In genomic region chr1:74393010-74393409, GRCm38 (mm10) we compare ENCODE assay signal across 8 mouse cellular contexts. TPM values are rescaled to one million over a fixed set of nuclear protein-coding genes. Genes with fewer than 3 reads are reported as not detected.
DNase-seq lines count a peak whose midpoint lies in the region; ATAC-seq and TF ChIP-seq lines count a peak whose summit lies in the region.
"Had no signal": no experiment of that assay in that cellular context is flagged by ENCODE, and none has a peak within 500 bp of the region (broad histone marks: within the 10 kb centered on the region; RNA-seq: fewer than 3 reads in every experiment).

No protein-coding gene starts in this region.

- no peak for DNase-seq in spleen, adult 2 months (ENCODE audit: low read depth in 1 of 2, low spot score in 2 of 2)
- DNase-seq in spleen, postnatal 4 days (ENCODE audit: low spot score in 2 of 2): no peak
- no peak for DNase-seq in forebrain, embryonic 14.5 days (ENCODE audit: low spot score)
- DNase-seq in thymus, postnatal 10 days (ENCODE audit: low spot score in 2 of 2): no peak
- DNase-seq in gastrocnemius, postnatal 4 days (ENCODE audit: low spot score in 2 of 2): no peak

- peaks cover 17% of the 10 kb centered on the region for H3K36me3 ChIP-seq in spleen, adult 2 months (ENCODE audit: control insufficient read depth, insufficient read depth, low read length)
- peaks cover 15% of the 10 kb centered on the region for H3K36me3 ChIP-seq in forebrain, embryonic 14.5 days (ENCODE audit: control insufficient read depth, insufficient read depth, low read length)
- peaks cover 25% of the 10 kb centered on the region for H3K36me3 ChIP-seq in limb, embryonic 13.5 days
- H3K36me3 ChIP-seq in stomach, embryonic 16.5 days (ENCODE audit: control insufficient read depth, insufficient read depth, low read length): peaks cover 14% of the 10 kb centered on the region

- H3K9ac ChIP-seq in forebrain, embryonic 14.5 days (ENCODE audit: low read length): peak overlapping the region; percentile 87; the same call in 1 of the 2 replicates
- H3K9ac ChIP-seq in limb, embryonic 13.5 days: peak overlapping the region; percentile 99
- H3K9ac ChIP-seq in stomach, embryonic 16.5 days (ENCODE audit: low read length): peak overlapping the region; percentile 97

- no peaks in the 10 kb centered on the region for H3K27me3 ChIP-seq in spleen, adult 2 months (ENCODE audit: control insufficient read depth, insufficient read depth, low read length)
- 0 out of 2 replicates have a peak, but pooled peaks cover 6% of the 10 kb centered on the region for H3K27me3 ChIP-seq in forebrain, embryonic 14.5 days (replicated peaks; ENCODE audit: control insufficient read depth, insufficient read depth, low read length)
- no peaks in the 10 kb centered on the region for H3K27me3 ChIP-seq in limb, embryonic 13.5 days
- H3K27me3 ChIP-seq in stomach, embryonic 16.5 days (ENCODE audit: control insufficient read depth, insufficient read depth, low read length): no peaks in the 10 kb centered on the region

- H3K4me1 ChIP-seq in spleen, adult 2 months (ENCODE audit: control insufficient read depth, insufficient read depth, insufficient read length): peaks cover 18% of the 10 kb centered on the region
- H3K4me1 ChIP-seq in forebrain, embryonic 14.5 days (ENCODE audit: control insufficient read depth, insufficient read depth, low read length): peaks cover 4% of the 10 kb centered on the region; the same call in 1 of the 2 replicates
- peaks cover 59% of the 10 kb centered on the region for H3K4me1 ChIP-seq in limb, embryonic 13.5 days
- peaks cover 42% of the 10 kb centered on the region for H3K4me1 ChIP-seq in stomach, embryonic 16.5 days (ENCODE audit: control insufficient read depth, insufficient read depth, low read length)

- WGBS in spleen, adult 2 months: 50% methylated on average over 7 of the region's 7 CpGs
- 27% methylated on average over 7 of the region's 7 CpGs for WGBS in forebrain, embryonic 14.5 days
- WGBS in limb, embryonic 13.5 days: 43% methylated on average over 7 of the region's 7 CpGs
- WGBS in stomach, embryonic 16.5 days: 40% methylated on average over 7 of the region's 7 CpGs

- H3K9me3 ChIP-seq in forebrain, embryonic 14.5 days (replicated peaks; ENCODE audit: control insufficient read depth, low read length): no peaks in the 10 kb centered on the region
- H3K9me3 ChIP-seq in limb, embryonic 13.5 days: no peaks in the 10 kb centered on the region
- H3K9me3 ChIP-seq in stomach, embryonic 16.5 days (replicated peaks; ENCODE audit: control insufficient read depth, low read length): no peaks in the 10 kb centered on the region

- peak overlapping the region; percentile 26; the same call in 1 of the 2 replicates for H3K27ac ChIP-seq in spleen, adult 2 months (ENCODE audit: insufficient read depth, low read length)
- no peak overlapping the region for H3K27ac ChIP-seq in forebrain, embryonic 14.5 days (ENCODE audit: low read depth, low read length)
- H3K27ac ChIP-seq in limb, embryonic 13.5 days: peak overlapping the region; percentile 98; the same call in 1 of the 2 replicates
- H3K27ac ChIP-seq in stomach, embryonic 16.5 days (ENCODE audit: low read length): peak overlapping the region; percentile 99

- peak overlapping the region; percentile 93 for H3K4me2 ChIP-seq in forebrain, embryonic 14.5 days (ENCODE audit: low read length)
- peak overlapping the region; percentile 97 for H3K4me2 ChIP-seq in limb, embryonic 13.5 days (replicated peaks)
- peak overlapping the region; percentile 96 for H3K4me2 ChIP-seq in stomach, embryonic 16.5 days (ENCODE audit: low read depth, low read length)

- no peak for TF ChIP-seq POLR2A in spleen, adult 2 months (IDR thresholded peaks at IDR 0.05; ENCODE audit: low read depth, low read length)

- TF ChIP-seq CTCF in spleen, adult 2 months (IDR thresholded peaks at IDR 0.05; ENCODE audit: extremely low read depth, insufficient read depth, insufficient read length, insufficient replicate concordance): no peak

- peak overlapping the region; percentile 98; the same call in 1 of the 2 replicates for H3K4me3 ChIP-seq in spleen, adult 2 months (ENCODE audit: extremely low read depth, insufficient read depth, insufficient read length)
- H3K4me3 ChIP-seq in forebrain, embryonic 14.5 days (ENCODE audit: low read depth, low read length): peak overlapping the region; percentile 92
- peak overlapping the region; percentile 92 for H3K4me3 ChIP-seq in limb, embryonic 13.5 days
- H3K4me3 ChIP-seq in stomach, embryonic 16.5 days (replicated peaks; ENCODE audit: low read length): peak overlapping the region; percentile 92

- ATAC-seq in forebrain, embryonic 14.5 days: no peak
- no peak for ATAC-seq in limb, embryonic 13.5 days (ENCODE audit: low FRiP score, low read depth)
- ATAC-seq in stomach, embryonic 16.5 days (ENCODE audit: insufficient read depth, low FRiP score): no peak

RNA-seq across cellular contexts. Expression of gene Ctdsp1, which starts 1.7 kb away (rescaled TPM):
- 96.1 and 114 TPM in 2 replicates for polyA plus RNA-seq in spleen, adult 2 months (2012; rRNA removed)
- 19.9 and 22.3 TPM in 2 replicates for polyA plus RNA-seq in forebrain, embryonic 14.5 days (2014; fragmentation: Nextera tagmentation; extraction: Ambion mirVana)
- polyA plus RNA-seq in limb, embryonic 13.5 days (2015; fragmentation: Nextera tagmentation; extraction: Ambion mirVana): 87.5 and 90.9 TPM in 2 replicates
- polyA plus RNA-seq in stomach, embryonic 16.5 days (2015; fragmentation: Nextera tagmentation; extraction: Ambion mirVana): 77.9 and 88.9 TPM in 2 replicates
- 100 to 1,000 TPM; 109 to 135 TPM for total RNA-seq in gastrocnemius, postnatal 4 days (2021)

RNA-seq across cellular contexts. Expression of gene Vil1, which starts 16.2 kb away (rescaled TPM):
- polyA plus RNA-seq in spleen, adult 2 months (2012; rRNA removed): not detected in 2 replicates
- polyA plus RNA-seq in forebrain, embryonic 14.5 days (2014; fragmentation: Nextera tagmentation; extraction: Ambion mirVana): 0.14 and 0.33 TPM in 2 replicates
- 0.17 and 0.20 TPM in 2 replicates for polyA plus RNA-seq in limb, embryonic 13.5 days (2015; fragmentation: Nextera tagmentation; extraction: Ambion mirVana)
- polyA plus RNA-seq in stomach, embryonic 16.5 days (2015; fragmentation: Nextera tagmentation; extraction: Ambion mirVana): 29.1 and 29.8 TPM in 2 replicates
- under 1 TPM; 0.13 to 0.66 TPM for total RNA-seq in gastrocnemius, postnatal 4 days (2021)
- total RNA-seq: neutrophil, adult 5-6 weeks had no signal

RNA-seq across cellular contexts. Expression of gene Slc11a1, which starts 18.0 kb away (rescaled TPM):
- 169 and 200 TPM in 2 replicates for polyA plus RNA-seq in spleen, adult 2 months (2012; rRNA removed)
- 1.9 and 2.4 TPM in 2 replicates for polyA plus RNA-seq in forebrain, embryonic 14.5 days (2014; fragmentation: Nextera tagmentation; extraction: Ambion mirVana)
- polyA plus RNA-seq in limb, embryonic 13.5 days (2015; fragmentation: Nextera tagmentation; extraction: Ambion mirVana): 2.4 and 2.9 TPM in 2 replicates
- 7.7 and 8.7 TPM in 2 replicates for polyA plus RNA-seq in stomach, embryonic 16.5 days (2015; fragmentation: Nextera tagmentation; extraction: Ambion mirVana)
- total RNA-seq in gastrocnemius, postnatal 4 days (2021): 1 to 10 TPM; 4.5 to 4.6 TPM

RNA-seq across cellular contexts. Expression of gene Catip, which starts 31.1 kb away (rescaled TPM):
- polyA plus RNA-seq in spleen, adult 2 months (2012; rRNA removed): 0.31 and 0.51 TPM in 2 replicates
- polyA plus RNA-seq in forebrain, embryonic 14.5 days (2014; fragmentation: Nextera tagmentation; extraction: Ambion mirVana): 0.50 and 0.93 TPM in 2 replicates
- 1.2 and 1.5 TPM in 2 replicates for polyA plus RNA-seq in limb, embryonic 13.5 days (2015; fragmentation: Nextera tagmentation; extraction: Ambion mirVana)
- polyA plus RNA-seq in stomach, embryonic 16.5 days (2015; fragmentation: Nextera tagmentation; extraction: Ambion mirVana): 0.66 and 0.77 TPM in 2 replicates
- total RNA-seq in gastrocnemius, postnatal 4 days (2021): under 1 TPM; 0.23 to 0.25 TPM
- total RNA-seq: neutrophil, adult 5-6 weeks had no signal

Comparison
In these comparisons a context has a peak if more than half of its experiments do, and no peak if none do; other contexts are left out.
1. RNA of gene Vil1, which starts 16.2 kb away (polyA plus RNA-seq): 29.1 to 29.8 TPM in stomach, embryonic 16.5 days; 0.17 to 0.20 TPM in limb, embryonic 13.5 days, 0.14 to 0.33 TPM in forebrain, embryonic 14.5 days and not detected in spleen, adult 2 months; every median in the first group is over 10 times any median in the second.
2. RNA of gene Slc11a1, which starts 18.0 kb away (polyA plus RNA-seq): 169 to 200 TPM in spleen, adult 2 months; 7.7 to 8.7 TPM in stomach, embryonic 16.5 days, 2.4 to 2.9 TPM in limb, embryonic 13.5 days and 1.9 to 2.4 TPM in forebrain, embryonic 14.5 days; every median in the first group is over 10 times any median in the second.
3. Peak in every context shown above with its lines, with median percentiles within 50 percentile points of each other: H3K4me3 ChIP-seq, H3K4me2 ChIP-seq and H3K9ac ChIP-seq.